Mouse (Mus musculus) cortical plate, adult 2 months (tissue): ENCODE measurements around the gene Btbd35f2. TPM values are rescaled to one million over a fixed set of nuclear protein-coding genes. Genes with fewer than 3 reads are reported as not detected.
"Not testable (repeated sequence)": the region's sequence is repeated elsewhere in the genome, so short reads cannot be mapped to it uniquely, and the experiment has no call there.

Source experiments
- H3K27ac ChIP-seq: fragments of 200-500 bp; 2 replicates; pipeline ENCODE4 v1.5.1; 2012; ENCODE audit warnings: low read length, control low read depth, inconsistent platforms; ENCODE audit not compliant: insufficient read depth
- H3K4me1 ChIP-seq: fragments of 200-500 bp; 2 replicates; pipeline ENCODE4 v1.6.1; 2011; ENCODE audit warnings: low read length; ENCODE audit not compliant: control insufficient read depth, insufficient read depth
- H3K4me3 ChIP-seq: fragments of 200-500 bp; 2 replicates; pipeline ENCODE4 v1.5.1; 2011; ENCODE audit warnings: mild to moderate bottlenecking, low read length, control low read depth; ENCODE audit not compliant: insufficient read depth
- polyA plus RNA-seq: library from polyadenylated mRNA; depleted of rRNA; stranded (reverse); fragments of >200 nt; gene quantifications from 2 replicates; pipeline ENCODE4 v1.2.3, GENCODE M21; 2012; rRNA removed

Btbd35f2 gene
- not detected in 2 replicates for polyA plus RNA-seq

DNA sequence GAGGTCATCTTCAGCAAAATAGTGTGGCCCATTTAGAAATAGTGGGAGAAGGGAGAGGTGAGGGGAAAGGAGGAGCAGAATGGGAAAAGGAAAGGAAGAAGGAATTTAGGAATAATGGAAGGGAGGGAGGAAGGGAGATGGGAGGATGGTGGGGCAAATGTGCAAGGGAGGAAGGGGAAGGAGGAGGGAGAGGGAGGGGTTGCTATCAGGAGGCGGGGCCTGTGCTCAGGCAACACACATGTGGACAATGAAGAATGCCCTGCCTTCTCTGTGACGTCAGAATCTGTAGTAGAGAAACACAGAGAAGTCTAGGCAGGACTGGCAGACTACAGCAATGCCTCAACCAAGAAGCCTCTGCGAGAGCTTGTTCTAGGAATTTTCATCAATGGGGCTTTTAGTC, at the start of gene Btbd35f2:
Btbd35f2 (plus strand) TSS at position 301 of the 400 bp plus-strand sequence.
- not testable (repeated sequence) for H3K4me1 ChIP-seq, H3K4me3 ChIP-seq

More for the DNA sequence above, at the start of gene Btbd35f2:
- not testable (repeated sequence) for H3K27ac ChIP-seq

Other genes starting within 250 kb of the Btbd35f2 start
- gene Btbd35f22, start 230.6 kb upstream of the Btbd35f2 start, polyA plus RNA-seq: not detected in 2 replicates